Mouse (Mus musculus) kidney, postnatal 4 days (tissue): Measurements from ENCODE around the gene Tex33.
A peak's percentile ranks its signal among the peaks of the same experiment; 100 is the strongest.

Source experiments
- DNase-seq, 2 experiments: peaks; one replicate each; pipeline ENCODE4 v3.0.0; 2021; ENCODE audit warnings: mixed read lengths in 2 of 2

Tex33 gene

DNA sequence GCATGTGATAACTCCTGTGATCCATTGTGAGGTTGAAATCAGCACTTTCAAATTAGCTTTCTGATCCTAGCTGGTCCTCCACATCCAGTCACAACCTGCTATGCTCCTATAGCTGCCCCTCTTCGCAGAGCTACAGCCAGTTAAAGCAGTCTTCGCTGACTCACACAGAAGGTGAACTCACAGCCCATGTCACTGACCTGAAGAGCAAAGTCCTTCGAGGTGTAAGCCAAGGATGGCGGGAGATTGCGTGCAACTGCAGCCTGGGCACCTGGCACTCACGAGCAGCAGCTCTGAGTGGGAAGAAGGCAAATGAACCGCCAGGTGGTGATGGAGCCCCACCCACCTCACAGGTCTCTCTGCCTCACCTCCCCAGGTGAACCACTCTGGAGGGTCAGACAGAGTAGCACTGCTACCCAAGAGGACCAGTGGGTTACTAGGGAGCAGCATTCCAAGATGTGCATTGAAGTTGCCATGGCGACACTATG, at the start of gene Tex33:
Gene Tex33, minus strand, starts transcription at position 435 of the 485 bp plus-strand sequence.
- DNase-seq, result no peak

DNA sequence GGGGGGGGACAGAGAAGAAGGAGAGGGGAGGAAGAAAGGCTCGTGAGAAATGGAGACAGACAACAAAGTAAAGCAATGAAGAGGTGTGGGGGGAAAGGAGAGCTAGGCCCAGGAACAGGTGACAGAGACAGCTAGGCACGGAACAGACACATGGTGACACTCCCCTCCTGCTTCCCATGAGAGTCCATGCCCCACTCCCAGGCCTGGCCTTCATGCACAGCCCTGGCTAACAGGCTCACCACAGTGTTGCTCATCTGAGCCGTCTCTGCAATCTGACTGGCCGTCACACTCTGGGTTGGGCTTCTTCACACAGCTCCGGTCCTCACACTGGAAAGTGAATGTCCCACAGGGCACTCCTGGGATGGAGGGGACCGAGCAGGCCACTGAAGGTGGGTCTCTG, 48.1 kb upstream of the Tex33 start:
- peak in 1 of 2 experiments; percentile 18 for DNase-seq

DNA sequence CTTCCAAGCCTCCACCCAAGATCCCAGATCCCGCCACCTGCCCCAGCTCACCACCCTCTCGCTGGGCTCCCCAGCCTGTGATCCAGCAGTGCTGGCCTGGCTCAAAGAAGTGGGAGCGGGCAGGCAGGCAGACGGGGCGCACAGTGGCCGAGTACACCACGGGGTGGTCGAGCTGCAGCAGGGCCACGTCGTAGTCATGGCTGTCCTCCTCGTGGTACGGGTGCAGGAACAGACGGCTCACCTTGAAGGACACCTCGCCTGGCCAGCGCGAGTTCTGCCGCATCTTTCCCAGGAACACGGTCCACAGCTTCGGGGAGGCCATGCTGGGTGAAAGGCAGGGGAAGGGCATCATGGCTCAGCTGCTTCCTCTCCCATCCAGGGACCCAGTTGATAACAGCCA, 46.5 kb upstream of the Tex33 start:
- no peak for DNase-seq

DNA sequence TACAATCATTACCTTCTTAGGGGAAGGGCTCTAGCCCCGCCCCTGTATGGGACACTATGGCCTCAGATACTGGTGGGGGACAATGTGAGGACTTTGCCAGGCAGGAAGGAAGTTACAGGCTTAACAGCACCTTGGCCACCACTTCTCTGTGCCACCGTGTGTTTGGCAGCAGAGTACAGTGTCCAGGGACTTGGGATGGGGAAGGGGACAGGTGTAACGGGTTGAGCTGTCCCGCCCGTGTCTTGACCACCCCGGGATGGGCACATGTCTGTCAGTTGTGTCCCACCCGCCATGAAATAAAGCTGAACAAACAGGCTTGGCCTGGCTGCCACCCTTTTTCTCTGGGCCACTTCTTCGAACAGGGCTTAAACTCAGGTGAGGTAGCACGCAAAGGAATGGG, 43.3 kb upstream of the Tex33 start:
- DNase-seq, result no peak

DNA sequence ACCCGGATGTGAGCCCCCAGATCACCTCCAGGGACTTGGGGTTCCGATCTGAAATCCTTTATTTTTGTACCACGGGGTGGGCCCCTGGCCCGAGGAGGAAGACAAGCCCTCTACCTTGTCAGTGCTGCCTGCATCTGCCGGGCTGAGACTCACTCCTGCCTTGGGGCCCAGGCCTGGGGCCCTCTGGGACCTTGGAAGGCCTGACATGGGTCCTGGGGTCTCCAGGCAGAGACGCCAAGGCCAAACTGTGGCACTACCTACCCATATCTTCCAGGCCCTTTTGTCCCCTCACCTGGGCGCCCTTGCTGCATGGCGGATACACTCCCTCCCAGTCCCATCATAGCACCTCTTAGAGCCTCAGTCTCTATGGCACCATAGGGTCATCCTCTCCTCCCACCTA, 42.8 kb upstream of the Tex33 start:
- DNase-seq, result no peak

DNA sequence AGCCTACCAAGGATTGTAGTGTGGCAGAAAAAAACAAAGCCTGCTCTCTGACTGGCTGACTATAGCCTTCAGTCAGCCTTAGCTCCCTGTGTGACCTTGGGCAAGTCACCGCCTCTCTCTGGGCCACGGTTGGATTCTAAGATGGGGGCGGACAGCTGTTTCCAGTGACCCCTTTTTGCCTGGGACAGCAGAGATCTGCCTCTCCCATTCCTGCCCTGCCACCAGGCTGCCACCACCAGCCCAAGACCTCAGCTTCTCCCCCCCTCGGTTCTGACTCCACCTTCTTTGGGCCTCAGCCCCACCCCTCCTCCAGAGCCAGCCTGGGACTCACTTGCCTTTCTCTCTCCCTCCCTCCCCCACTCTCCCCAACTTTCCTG, 42.3 kb upstream of the Tex33 start:
- DNase-seq, result no peak

DNA sequence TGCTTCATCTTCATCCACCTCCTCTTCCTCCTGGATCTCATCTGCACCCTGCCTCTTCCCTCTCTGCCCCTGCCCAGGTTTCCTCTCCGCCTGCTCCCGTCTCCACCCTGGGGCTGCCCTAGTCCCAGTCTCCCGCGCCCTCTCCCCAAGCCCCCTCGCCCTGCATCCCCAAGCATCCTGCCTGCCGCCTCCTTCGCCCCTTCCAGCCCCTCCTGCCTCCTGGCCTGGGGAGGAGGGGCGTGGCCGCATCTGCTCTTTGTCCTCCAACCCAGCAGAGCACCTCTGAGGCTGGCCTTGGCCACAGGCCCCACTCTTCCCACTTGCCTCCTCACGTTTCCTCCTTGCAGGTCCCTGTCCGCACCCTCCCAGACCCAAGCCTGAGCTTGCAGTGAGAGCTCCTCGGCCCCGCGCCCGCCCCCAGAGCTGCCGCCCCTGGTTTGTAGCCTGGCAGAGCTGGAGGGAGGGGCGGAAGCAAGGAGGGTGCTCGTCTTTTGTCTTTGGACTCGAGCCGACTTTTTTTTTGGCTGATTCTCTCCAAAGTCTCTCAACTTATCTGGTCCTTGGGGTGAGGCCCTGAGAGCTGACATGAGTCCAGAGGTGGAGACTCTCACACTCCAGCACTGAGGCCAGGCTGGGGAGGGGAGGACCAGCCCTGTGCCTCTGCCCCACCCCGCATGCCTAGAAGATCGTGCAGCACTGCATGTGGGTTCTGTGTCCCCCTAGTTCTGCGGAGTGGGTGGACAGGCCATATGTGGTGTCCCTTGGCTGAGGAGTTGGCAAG, 41.7 kb upstream of the Tex33 start:
- DNase-seq, result peak; percentile 61 to 70

DNA sequence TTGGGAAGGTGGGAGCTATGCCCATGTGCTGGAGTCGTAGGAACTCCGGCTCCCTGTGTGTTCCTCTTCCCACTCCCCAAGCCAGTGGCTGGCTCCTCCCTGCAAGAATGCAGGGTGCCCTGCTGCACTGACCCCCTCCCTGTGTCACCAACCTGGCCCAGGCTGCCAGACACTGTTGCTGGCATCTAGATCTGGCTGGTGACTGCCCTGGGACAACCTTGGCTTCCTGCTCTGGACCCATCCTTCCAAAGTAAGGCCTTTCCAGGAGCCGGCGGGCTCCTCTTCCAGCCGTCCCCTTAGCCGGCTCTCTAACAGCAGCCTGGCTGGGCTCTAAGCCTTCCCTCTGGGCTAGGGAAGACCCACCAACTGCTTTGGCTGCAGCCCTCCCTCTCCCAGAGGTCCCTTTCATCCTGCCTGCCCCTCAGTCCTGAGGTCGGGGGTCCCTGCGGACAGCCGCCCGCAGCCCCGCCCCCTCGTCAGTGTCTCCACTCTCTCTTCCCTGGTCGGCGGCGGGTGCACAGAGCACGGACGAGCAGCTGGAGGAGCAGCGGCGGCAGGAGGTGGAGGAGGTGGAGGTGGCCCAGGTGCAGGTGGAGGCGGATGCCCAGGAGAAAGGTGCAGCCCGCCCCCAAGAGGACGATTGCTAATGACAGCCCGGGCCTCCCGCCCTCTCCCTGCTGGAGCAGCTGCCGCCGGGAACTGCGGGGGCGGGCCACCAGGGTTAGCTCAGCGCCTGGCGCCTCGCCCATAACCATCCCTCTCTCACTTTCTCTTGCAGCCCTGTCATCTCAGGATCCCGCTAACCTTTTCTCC, 40.9 kb upstream of the Tex33 start:
- DNase-seq, result peak; percentile 93 to 96

DNA sequence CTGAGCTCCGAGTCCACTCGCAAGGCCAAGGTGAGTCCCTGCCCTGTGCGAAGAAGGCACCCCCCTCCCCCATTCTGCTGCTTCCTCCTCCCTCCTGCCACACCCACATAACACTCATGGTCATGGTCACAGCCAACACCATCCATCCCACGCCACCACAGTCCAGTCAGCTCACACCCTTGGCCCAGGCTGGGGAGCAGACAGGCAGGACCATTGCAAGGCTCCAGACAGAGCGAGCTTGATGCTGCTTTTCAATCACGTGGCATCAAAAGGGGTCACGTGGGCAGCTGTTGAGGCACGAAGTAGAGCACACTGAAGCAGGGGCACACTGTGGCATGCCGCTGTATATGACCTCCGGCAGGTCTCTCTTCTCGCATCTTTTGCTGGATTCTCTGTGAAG, 40.0 kb upstream of the Tex33 start:
- no peak for DNase-seq

DNA sequence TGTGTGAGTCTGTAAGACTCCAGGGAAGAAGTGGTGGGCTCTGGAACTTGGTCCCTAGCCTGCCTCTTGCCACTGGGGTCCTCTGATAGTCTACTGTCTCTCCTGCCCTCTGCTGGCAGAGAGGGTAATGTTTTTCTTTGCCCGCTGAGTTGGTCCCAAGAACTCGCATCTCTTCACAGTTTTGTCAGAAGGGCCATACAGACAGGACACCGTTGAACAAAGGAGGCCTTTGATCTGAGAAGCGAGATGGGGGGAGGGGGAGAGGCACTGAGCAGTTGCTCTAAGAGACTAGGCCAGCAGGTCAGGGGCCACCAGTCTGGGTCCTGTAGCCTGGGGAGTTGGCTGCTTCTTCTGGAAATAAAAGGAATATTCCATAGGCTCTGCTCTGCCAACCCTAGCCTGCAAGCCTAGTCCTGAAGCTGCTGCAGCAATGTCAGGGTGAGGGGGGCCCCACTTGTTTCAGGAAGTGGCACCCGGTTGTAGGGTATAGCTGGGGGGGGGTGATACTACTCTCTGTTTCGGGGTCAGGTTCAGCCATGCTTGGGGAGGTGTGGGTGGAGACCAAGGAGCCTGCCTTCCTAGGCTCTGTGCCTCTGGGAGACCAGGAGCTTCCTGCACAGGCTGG, 39.3 kb upstream of the Tex33 start:
- DNase-seq, result peak; percentile 68 to 73

DNA sequence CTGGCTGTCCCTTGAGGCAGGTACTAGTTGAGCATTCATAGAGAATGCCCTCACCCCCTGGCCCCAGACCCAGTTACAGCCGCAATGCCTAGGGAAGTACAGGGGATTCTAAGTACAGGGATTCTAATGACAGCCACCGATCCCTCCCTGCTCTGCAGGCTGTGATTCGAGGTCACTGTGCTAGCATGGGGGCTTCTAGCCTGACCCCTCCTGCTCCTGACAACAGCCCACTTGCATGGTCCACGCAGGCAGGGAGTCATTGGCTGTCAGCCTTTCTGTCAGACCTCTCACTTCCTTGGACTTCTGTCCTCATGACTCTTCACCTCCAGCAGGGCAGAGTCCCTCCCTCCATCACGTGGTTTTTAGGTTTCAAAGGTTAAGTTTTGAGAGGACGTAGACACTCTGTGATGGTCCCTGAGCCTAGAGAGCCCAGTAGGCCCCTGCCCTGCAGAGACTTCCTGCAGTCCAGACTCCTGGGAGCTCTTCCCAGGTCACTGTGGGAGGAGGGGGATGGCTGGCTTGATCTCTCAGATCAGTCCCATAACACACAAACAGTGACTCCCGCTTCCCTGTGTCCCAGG, 35.9 kb upstream of the Tex33 start:
- DNase-seq, result peak in 1 of 2 experiments; percentile 46

DNA sequence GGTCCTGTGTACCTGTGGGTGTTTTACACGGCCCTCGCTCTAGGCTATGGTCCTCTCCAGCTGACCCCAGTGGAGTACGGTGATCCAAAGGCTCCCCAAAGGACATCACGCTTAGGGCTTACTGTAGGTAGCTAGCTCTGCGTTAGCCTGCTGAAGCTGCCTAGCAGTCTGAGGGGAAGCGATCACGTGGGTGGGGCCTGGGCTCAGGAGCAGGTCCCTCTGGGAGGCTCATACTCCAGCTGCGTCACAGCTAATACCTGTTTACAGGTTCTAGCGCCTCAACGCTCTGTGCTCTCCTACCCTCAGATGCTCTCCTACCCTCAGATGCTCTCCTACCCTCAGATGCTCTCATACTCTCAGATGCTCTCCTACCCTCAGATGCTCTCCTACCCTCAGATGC, 35.2 kb upstream of the Tex33 start:
- no peak for DNase-seq

DNA sequence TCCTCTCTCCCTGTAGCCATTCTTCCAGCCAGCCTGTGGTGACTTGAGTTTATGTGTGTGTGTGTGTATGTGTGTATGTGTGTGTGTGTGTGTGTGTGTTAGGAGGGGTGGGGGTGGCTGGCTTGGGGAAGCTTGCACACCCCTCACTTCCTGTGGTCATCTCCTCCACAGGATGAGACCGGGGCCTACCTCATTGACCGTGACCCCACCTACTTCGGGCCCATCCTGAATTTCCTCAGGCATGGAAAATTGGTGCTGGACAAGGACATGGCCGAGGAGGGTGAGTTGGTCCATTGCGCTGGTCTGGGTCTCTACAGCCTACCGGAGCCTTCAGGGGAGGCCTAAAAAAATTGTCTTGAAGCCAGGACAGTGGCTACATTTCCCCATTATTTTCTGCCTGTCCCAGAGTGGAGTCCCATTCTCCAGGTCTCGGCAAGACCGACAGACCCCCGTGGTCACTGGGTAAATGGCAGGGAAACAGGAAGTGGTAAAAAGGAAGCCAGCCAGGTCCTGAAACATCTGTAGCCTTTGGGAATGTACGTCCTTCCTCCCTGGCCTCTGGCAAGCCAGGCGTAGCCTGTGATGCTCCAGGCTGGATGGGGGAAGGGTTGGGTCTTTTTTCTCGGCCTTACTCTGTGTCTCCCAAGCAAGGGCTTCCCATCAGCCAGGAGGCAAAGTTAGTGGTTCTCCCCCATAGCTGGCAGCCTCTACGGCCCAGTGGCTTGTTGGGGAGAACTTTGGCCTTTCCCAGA, 34.3 kb upstream of the Tex33 start:
- DNase-seq, result peak in 1 of 2 experiments; percentile 63

DNA sequence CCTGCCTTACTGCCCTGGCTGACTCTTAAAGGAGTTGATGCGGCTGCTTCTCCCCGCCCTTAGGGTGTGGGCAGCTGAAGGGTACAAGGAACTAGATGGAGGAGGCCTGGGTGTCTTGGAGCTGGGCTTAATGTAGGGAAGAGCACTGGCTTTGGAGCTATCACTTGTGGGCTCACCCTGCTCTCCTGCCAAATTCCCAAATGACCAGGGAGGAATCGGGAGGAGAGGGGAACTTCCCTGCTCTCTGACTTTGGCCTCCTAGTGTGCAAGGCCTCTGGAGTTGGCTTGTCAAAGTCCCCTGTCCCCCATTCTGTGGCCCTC, 33.4 kb upstream of the Tex33 start:
- DNase-seq, result no peak

DNA sequence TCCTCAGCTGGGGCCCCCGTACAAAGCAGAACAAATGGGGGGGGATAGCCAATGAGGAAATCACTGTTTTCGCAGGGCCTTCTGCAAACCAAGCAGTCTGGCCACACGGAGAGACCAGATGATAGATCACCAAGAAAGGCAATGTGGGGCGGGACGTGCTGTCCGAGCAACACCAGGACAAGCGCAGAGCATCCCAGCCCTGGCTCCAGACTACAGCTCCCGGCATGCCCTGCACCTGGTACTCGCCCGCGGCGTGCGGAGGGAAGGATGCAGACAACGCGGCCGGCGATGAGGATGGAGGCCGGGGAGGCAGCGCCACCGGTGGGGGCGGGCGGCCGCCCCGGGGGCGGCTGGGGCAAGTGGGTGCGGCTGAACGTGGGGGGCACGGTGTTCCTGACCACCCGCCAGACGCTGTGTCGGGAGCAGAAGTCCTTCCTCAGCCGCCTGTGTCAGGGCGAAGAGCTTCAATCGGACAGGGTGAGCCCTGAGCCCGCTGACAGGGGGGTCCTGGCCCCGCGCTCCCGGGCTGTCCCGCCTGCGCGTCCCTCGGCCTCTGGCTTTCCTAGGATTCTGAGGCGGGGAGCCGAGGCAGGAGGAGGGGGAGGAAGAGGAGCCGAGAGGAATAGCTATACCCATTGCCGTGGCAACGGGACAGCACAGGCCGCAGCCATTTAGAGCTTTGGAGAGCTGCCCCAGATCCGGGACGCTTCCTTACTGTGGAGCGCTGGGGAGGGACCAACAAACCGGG, 32.9 kb upstream of the Tex33 start, which contains the start of gene Kctd17:
Gene Kctd17, plus strand, starts transcription at position 174 of the 748 bp plus-strand sequence.
- DNase-seq, result peak; percentile 85 to 88

DNA sequence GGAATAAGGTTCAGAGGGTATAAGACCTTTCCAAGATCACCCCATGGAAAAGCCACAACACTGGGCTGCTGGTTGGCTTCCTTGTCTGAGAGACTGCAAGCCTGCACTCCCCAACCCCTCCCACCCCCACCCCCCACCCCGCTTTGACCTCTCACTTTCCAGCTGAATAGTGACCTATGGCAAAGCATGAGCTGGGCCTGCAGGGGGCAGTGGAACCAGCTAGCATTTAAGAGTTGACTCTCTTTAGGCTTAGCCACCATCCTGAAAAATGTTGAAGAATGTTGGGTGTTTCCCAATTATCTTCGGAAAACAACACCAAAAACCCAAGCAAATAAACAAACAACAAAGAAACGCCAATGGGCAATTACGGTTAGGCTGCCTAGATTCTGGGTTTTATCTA, 29.5 kb upstream of the Tex33 start:
- DNase-seq, result peak in 1 of 2 experiments; percentile 29

DNA sequence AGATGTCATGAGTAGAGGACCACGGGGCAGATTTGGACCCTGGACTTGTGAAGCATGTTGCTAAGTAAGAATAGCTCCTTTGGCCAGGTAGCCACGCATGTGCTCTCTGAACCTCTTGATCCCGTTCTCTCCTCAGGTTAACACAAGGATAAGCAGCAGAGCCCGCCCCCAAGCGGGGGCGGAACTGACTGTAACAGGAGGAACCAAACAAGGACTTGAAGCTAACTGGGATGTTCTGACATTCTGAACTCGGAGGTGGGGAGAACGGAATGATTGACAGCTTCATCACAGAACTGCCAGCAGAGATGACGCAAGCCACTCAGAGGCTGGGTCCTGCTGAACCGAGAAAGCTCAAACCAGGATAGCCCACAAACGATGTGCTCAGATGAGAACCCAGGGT, 28.8 kb upstream of the Tex33 start:
- DNase-seq, result peak in 1 of 2 experiments; percentile 73

DNA sequence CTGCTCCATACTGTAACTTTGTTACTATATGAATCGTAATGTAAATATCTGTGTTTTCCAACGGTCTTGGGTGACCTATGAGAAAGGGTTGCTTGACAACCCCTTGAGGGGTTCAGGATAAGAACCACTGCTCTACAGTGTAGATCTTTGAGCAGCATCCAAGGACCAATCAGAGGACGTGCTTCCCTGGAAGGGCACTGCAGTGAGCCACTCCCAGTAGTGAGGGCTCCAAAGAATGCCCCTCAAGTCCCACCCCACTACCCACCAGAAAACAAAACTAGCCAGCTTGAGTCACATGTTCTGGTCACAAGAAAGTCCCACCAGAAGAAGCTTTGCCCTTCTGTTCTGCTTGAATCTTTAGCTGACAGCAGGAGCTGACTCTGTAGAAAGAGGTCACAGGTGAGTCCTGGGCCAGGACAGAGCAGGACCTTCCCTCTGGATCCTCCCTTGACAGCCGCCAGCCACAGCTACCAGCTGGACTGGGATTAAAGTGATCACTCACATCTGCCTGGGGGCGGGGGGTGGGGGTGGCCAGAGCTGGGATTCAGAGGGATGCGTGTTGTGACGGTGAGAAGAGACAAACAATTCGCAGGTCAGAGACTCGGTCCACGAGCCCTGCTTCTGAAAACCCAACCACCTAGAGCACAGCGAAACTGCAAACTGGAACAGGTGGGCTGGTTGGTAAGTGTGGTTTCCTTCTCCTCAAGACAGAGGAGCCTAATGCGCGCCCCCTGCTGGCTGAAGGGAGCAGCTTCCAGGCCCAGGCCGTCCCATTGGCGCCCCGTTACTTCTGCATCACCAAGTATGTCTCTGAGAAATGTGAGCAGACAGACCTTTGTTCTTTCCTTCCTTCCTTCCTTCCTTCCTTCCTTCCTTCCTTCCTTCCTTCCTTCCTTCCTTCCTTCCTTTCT, 26.6 kb upstream of the Tex33 start:
- DNase-seq, result peak; percentile 90 to 91

DNA sequence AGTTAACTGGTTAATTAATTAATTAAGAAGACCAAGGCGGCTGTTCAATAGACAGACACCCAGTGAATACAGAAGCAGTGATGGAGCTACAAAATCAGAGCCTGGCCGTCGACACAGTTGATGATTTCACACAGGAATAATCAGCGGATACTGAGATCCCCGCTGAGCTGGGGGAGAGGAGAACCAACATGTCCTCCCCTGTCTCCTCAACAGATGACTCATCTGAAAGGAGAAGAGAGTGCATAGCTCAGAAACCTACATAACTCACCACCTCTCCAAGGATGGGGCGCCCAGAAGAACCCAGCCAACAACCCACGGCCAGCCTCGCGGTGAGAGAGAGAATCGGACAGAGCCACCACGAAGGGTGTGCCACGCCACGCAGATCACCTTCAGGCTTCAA, 24.7 kb upstream of the Tex33 start:
- no peak for DNase-seq

DNA sequence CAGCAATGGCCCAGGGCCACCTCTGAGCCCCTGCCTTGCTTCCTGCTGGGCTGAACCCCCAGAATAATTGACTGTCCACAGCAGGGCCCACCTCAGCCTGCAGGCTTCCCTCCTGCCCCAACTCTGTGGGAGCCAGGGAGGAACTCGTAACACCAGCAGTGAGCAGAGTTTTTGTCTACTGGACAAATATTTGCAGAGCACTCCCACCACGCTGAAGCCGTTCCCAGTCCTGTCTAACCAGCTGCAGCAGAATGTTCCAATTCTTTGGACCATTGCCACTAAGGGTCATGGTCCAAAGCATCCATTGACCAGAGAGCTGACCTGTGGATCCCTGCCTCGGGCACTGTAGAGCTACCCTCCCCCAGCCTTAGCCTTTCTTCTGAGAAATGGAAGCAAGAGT, 21.2 kb upstream of the Tex33 start:
- peak; percentile 64 to 79 for DNase-seq

DNA sequence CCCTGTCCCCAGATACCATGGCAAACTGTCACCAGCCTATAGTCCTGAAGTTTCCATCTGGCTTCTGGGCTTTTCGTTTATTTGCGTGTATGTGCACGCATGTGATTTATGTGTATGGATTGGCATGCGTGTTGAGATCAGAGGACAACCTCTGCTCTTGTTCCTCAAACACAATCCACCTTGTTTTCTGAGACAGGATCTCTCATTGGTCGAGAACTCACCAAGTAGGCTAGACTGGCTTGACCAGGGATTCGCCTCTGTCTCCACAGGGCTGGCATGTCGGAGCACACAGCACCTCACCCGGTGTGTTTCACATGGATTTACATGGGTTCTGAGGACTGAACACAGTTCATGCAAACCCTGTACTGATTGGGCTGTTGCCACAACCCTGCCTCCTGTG, 18.4 kb upstream of the Tex33 start:
- DNase-seq, result no peak
